Mouse (Mus musculus) embryonic facial prominence, embryonic 15.5 days (tissue): Measurements from ENCODE around the gene Xrn2. TPM values are rescaled to one million over a fixed set of nuclear protein-coding genes. Genes with fewer than 3 reads are reported as not detected.

Experiments used
- ATAC-seq: fragments of 200-750 bp; cut with Nextera tagmentation; 2 replicates; pipeline ENCODE4 v1.8.0; 2017; ENCODE audit warnings: low read depth, moderate TSS enrichment; ENCODE audit not compliant: insufficient number of reproducible peaks, low FRiP score, low TSS enrichment
- H3K27ac ChIP-seq: fragments of 300-500 bp; sonication (generic); replicated peaks from 2 replicates; pipeline ENCODE4 v1.5.1; 2015; ENCODE audit warnings: mild to moderate bottlenecking, inconsistent platforms
- H3K27me3 ChIP-seq: fragments of 300-500 bp; sonication (generic); 2 replicates; pipeline ENCODE4 v1.6.1; 2015; ENCODE audit warnings: inconsistent platforms
- H3K36me3 ChIP-seq: fragments of 300-500 bp; sonication (generic); 2 replicates; pipeline ENCODE4 v1.6.1; 2015; ENCODE audit warnings: mild to moderate bottlenecking, inconsistent platforms
- H3K4me1 ChIP-seq: fragments of 300-500 bp; sonication (generic); 2 replicates; pipeline ENCODE4 v1.6.1; 2015; ENCODE audit warnings: inconsistent platforms
- H3K4me2 ChIP-seq: fragments of 300-500 bp; sonication (generic); replicated peaks from 2 replicates; pipeline ENCODE4 v1.6.1; 2015; ENCODE audit warnings: mild to moderate bottlenecking, inconsistent platforms
- H3K4me3 ChIP-seq: fragments of 300-500 bp; sonication (generic); replicated peaks from 2 replicates; pipeline ENCODE4 v1.5.1; 2015; ENCODE audit warnings: mild to moderate bottlenecking, inconsistent platforms
- H3K9ac ChIP-seq: fragments of 300-500 bp; sonication (generic); 2 replicates; pipeline ENCODE4 v1.6.1; 2015; ENCODE audit warnings: inconsistent platforms
- H3K9me3 ChIP-seq: fragments of 300-500 bp; sonication (generic); replicated peaks from 2 replicates; pipeline ENCODE4 v1.6.1; 2016; ENCODE audit warnings: inconsistent platforms
- WGBS: fragments of 180-500 bp; shearing (Covaris S2); methylation state at CpG from one replicate; pipeline ENCODE4 v1.1.7; 2015; 5-methylcytosine and 5-hydroxymethylcytosine counted together
- polyA plus RNA-seq: library from polyadenylated mRNA; unstranded; fragments of >200 nt; fragmentation: Nextera tagmentation; extraction: Ambion mirVana; gene quantifications from 2 replicates; pipeline ENCODE4 v1.2.1, GENCODE M21; 2015

Gene Xrn2
- polyA plus RNA-seq, 1 experiment from 2014 or later, result 65.8 TPM

DNA sequence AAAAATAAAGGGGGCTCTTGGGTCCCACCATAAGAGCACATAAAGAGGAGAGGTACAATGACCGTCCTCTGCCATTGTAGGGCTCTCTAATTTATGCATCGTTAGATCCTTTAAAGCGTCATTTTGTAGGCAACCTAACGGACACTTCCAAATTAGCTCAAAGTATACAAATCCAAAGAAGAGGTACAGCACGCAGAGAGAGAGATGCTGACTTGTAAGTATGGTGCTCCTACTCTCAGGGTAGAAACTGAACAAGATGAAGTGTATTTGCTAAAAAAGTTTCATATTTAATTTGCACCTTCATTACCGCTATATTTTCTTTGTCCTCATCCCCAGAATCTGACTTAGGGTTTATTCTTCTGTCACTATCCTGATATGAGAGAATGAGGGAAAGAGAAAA, 73.1 kb downstream of the Xrn2 start:
- no peak overlapping the region for H3K27ac ChIP-seq
- no peaks in the 10 kb centered on the region for H3K9me3 ChIP-seq
- no peak overlapping the region for H3K9ac ChIP-seq
- 7% methylated on average over 6 of the region's 6 CpGs for WGBS
- no peaks in the 10 kb centered on the region for H3K36me3 ChIP-seq
- peaks cover 19% of the 10 kb centered on the region for H3K4me1 ChIP-seq
- no peak for ATAC-seq
- peaks cover 66% of the 10 kb centered on the region for H3K27me3 ChIP-seq
- H3K4me2 ChIP-seq, result no peak overlapping the region
- no peak overlapping the region for H3K4me3 ChIP-seq

DNA sequence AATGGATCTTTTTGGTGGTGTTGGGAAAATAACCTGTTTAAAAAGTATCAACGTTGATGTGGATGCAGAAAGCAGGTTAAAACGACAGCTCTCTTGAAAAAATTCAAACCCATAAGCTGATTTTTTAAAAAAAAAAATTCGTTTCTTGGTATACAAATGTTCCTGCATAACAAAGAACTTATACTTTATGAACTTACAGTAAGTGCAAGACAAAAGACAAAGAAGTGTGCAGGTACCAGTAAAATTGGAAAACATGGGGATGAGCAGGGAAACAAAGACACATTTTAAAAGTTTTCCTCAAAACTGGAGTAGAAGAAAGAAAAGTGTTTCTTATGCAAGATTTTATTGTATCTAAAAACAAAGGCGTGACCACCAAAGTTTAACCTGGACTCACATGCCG, 73.6 kb downstream of the Xrn2 start:
- no peak for ATAC-seq
- no peak overlapping the region for H3K9ac ChIP-seq
- 11% methylated on average over 5 of the region's 5 CpGs for WGBS
- peaks cover 19% of the 10 kb centered on the region for H3K4me1 ChIP-seq
- H3K4me2 ChIP-seq, result no peak overlapping the region
- H3K27me3 ChIP-seq, result peaks cover 61% of the 10 kb centered on the region
- H3K9me3 ChIP-seq, result no peaks in the 10 kb centered on the region
- H3K27ac ChIP-seq, result no peak overlapping the region
- no peaks in the 10 kb centered on the region for H3K36me3 ChIP-seq
- H3K4me3 ChIP-seq, result no peak overlapping the region

DNA sequence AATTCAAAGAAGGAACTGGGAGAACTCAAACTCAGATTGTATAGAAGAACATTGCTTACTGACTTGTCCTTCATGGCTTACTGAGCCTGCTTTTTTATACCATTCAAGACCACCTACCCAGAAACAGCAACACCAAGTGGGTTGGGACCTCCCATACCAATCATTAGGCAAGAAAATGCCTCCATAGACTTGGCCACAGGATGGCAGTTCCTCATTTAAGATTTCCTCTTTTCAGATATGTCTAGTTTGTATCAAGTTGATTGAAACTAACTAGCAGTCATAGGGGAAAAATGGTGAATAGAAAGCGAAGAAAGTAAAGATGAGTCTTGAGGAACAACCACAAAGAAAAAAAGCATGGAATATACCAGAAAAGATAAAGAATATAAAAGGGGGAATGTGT, 106.9 kb downstream of the Xrn2 start:
- Histone ChIP-seq H3K4me2 (no peak overlapping the region), H3K9me3 (no peaks in the 10 kb centered on the region), H3K36me3 (no peaks in the 10 kb centered on the region), H3K9ac (no peak overlapping the region), H3K4me1 (no peaks in the 10 kb centered on the region), H3K27me3 (no peaks in the 10 kb centered on the region), H3K4me3 (no peak overlapping the region), H3K27ac (no peak overlapping the region)
- ATAC-seq, result no peak
- 79% methylated on average over 1 of the region's 1 CpGs for WGBS

DNA sequence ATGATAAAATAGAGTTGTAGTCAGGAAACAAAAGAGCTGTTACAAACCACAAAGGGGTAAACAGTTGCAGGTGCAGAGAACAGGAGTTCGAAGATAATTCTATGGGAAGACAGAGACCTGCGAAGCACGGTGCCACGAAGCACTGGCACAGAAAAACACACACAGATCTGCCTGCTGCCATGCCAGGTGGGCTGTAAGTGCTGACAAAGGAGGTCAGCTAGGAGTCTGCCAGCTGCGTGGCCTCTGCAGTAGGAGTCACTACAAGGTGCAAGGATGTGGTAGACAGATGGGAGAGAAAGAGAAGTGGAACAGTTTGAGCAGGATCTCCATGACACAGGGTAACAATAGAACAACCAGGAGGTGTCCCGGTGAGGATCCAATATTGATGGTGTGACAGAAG, 114.6 kb downstream of the Xrn2 start:
- no peak for ATAC-seq
- no peak overlapping the region for H3K9ac ChIP-seq
- H3K4me2 ChIP-seq, result no peak overlapping the region
- H3K27me3 ChIP-seq, result no peaks in the 10 kb centered on the region
- whole genome bisulfite sequencing, result 83% methylated on average over 6 of the region's 6 CpGs
- no peak overlapping the region for H3K4me3 ChIP-seq
- H3K9me3 ChIP-seq, result no peaks in the 10 kb centered on the region
- no peak overlapping the region for H3K27ac ChIP-seq
- no peaks in the 10 kb centered on the region for H3K4me1 ChIP-seq
- H3K36me3 ChIP-seq, result no peaks in the 10 kb centered on the region

Other genes with a start within 250 kb of the Xrn2 start
- gene Kiz, start 157.1 kb upstream of the Xrn2 start, polyA plus RNA-seq, result 31.3 and 32.8 TPM in 2 replicates
- not detected in 2 replicates for gene Nkx2-4, start 72.4 kb downstream of the Xrn2 start, polyA plus RNA-seq
- not detected in 2 replicates for gene Nkx2-2, start 181.2 kb downstream of the Xrn2 start, polyA plus RNA-seq